Mouse (Mus musculus) midbrain, embryonic 12.5 days (tissue): Measurements from ENCODE around the gene Art2b. TPM values are rescaled to one million over a fixed set of nuclear protein-coding genes. Genes with fewer than 3 reads are reported as not detected.

Experiments used
- ATAC-seq: fragments of 200-750 bp; cut with Nextera tagmentation; 2 replicates; pipeline ENCODE4 v1.8.0; 2017; ENCODE audit warnings: low read depth, moderate TSS enrichment, moderate library complexity; ENCODE audit not compliant: low FRiP score
- H3K27ac ChIP-seq: fragments of 300-500 bp; sonication (generic); replicated peaks from 2 replicates; pipeline ENCODE4 v1.5.1; 2016; ENCODE audit warnings: mild to moderate bottlenecking
- H3K27me3 ChIP-seq: fragments of 300-500 bp; sonication (generic); 2 replicates; pipeline ENCODE4 v1.6.1; 2016; ENCODE audit warnings: mild to moderate bottlenecking
- H3K36me3 ChIP-seq: fragments of 300-500 bp; sonication (generic); 2 replicates; pipeline ENCODE4 v1.6.1; 2016
- H3K4me1 ChIP-seq: fragments of 300-500 bp; sonication (generic); 2 replicates; pipeline ENCODE4 v1.6.1; 2016
- H3K4me2 ChIP-seq: fragments of 300-500 bp; sonication (generic); replicated peaks from 2 replicates; pipeline ENCODE4 v1.6.1; 2016; ENCODE audit warnings: mild to moderate bottlenecking, moderate library complexity
- H3K4me3 ChIP-seq: fragments of 300-500 bp; sonication (generic); 2 replicates; pipeline ENCODE4 v1.5.1; 2016; ENCODE audit warnings: mild to moderate bottlenecking
- H3K9ac ChIP-seq: fragments of 300-500 bp; sonication (generic); replicated peaks from 2 replicates; pipeline ENCODE4 v1.6.1; 2016; ENCODE audit warnings: mild to moderate bottlenecking, moderate library complexity
- H3K9me3 ChIP-seq: fragments of 300-500 bp; sonication (generic); 2 replicates; pipeline ENCODE4 v1.6.1; 2016; ENCODE audit warnings: mild to moderate bottlenecking
- WGBS: fragments of 180-500 bp; shearing (Covaris S2); methylation state at CpG from one replicate; pipeline ENCODE4 v1.1.7; 2016; 5-methylcytosine and 5-hydroxymethylcytosine counted together
- polyA plus RNA-seq: library from polyadenylated mRNA; unstranded; fragments of >200 nt; fragmentation: Nextera tagmentation; extraction: Ambion mirVana; gene quantifications from 2 replicates; pipeline ENCODE4 v1.2.1, GENCODE M21; 2016

Gene Art2b
- polyA plus RNA-seq, 1 experiment from 2014 or later: not detected

DNA sequence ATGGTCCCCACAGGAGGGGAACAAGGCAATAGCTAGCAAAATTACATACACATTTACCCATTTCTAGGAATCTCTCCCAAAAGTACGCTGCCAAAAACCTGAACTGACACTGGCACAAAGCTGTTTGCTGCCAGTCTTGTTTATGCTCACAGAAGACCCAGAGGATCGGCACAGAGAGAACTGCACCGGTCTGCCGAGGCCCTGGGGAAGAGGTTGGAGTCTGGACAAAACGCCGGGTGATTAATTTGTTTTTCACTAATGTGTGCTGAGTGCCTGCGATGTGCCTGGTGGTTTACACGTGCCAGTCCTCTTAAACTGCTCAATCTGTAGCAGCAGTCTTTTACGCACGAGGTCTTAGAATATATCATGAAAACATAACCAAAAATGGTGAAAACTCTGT is 50.3 kb downstream of the Art2b start:
- H3K27me3 ChIP-seq: no peaks in the 10 kb centered on the region
- H3K4me2 ChIP-seq: no peak overlapping the region
- ATAC-seq: no peak
- no peaks in the 10 kb centered on the region for H3K9me3 ChIP-seq
- H3K36me3 ChIP-seq: no peaks in the 10 kb centered on the region
- H3K4me1 ChIP-seq: peaks cover 9% of the 10 kb centered on the region; the same call in 1 of the 2 replicates
- WGBS: 73% methylated on average over 10 of the region's 10 CpGs
- H3K27ac ChIP-seq: no peak overlapping the region
- no peak overlapping the region for H3K9ac ChIP-seq
- H3K4me3 ChIP-seq: no peak overlapping the region

DNA sequence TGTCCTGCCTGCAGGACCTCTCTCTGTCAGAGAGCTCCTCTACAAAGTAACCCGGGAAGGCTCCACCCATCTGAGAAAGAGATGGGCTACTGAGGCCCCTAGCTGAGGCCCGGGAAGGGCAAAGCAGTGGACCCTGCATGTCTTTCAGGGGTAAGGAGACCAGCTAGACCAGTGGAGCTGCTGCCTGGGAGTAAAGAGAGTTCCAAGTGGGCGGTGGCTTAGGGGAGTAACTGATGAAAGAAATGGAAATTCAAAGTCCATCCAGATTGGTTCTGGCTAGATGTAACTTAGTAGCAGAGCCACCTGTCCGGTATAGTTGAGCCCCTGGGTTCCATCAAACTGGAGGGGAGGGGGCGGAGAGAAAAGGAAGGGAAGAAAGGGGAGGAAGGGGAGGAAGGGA is 51.0 kb downstream of the Art2b start:
- H3K27me3 ChIP-seq: no peaks in the 10 kb centered on the region
- no peak overlapping the region for H3K9ac ChIP-seq
- no peaks in the 10 kb centered on the region for H3K36me3 ChIP-seq
- H3K4me3 ChIP-seq: no peak overlapping the region
- no peaks in the 10 kb centered on the region for H3K9me3 ChIP-seq
- ATAC-seq: no peak
- H3K4me2 ChIP-seq: no peak overlapping the region
- peaks cover 9% of the 10 kb centered on the region; the same call in 1 of the 2 replicates for H3K4me1 ChIP-seq
- WGBS: 39% methylated on average over 5 of the region's 5 CpGs
- H3K27ac ChIP-seq: no peak overlapping the region

Other genes with a start within 250 kb of the Art2b start
- gene Arap1, start 237.5 kb downstream of the Art2b start, polyA plus RNA-seq: 13.3 and 15.0 TPM in 2 replicates
- gene Gm45837, start 174.7 kb downstream of the Art2b start, polyA plus RNA-seq: not detected in 2 replicates
- gene Pde2a, start 163.9 kb downstream of the Art2b start, polyA plus RNA-seq: 16.1 and 17.8 TPM in 2 replicates
- 42.3 and 42.4 TPM in 2 replicates for gene Clpb, start 78.0 kb upstream of the Art2b start, polyA plus RNA-seq
- gene Phox2a, start 232.7 kb upstream of the Art2b start, polyA plus RNA-seq: 0.43 and 0.46 TPM in 2 replicates